Mouse (Mus musculus) thymus, adult 2 months (tissue): ENCODE results near the gene Ndufaf2. TPM values are rescaled to one million over a fixed set of nuclear protein-coding genes. Genes with fewer than 3 reads are reported as not detected.
A peak's percentile ranks its signal among the peaks of the same experiment; 100 is the strongest.

ENCODE experiments used
- DNase-seq: peaks from one replicate; pipeline ENCODE4 v3.0.0; 2021
- H3K27ac ChIP-seq: fragments of 200-500 bp; 2 replicates; pipeline ENCODE4 v1.5.1; 2012; ENCODE audit warnings: low read length, control low read depth; ENCODE audit not compliant: control insufficient read depth, insufficient read depth
- H3K27me3 ChIP-seq: fragments of 200-500 bp; 2 replicates; pipeline ENCODE4 v1.6.1; 2012; ENCODE audit warnings: mild to moderate bottlenecking, low read length, moderate library complexity, mixed read lengths; ENCODE audit not compliant: control insufficient read depth, insufficient read depth
- H3K36me3 ChIP-seq: fragments of 200-500 bp; 2 replicates; pipeline ENCODE4 v1.6.1; 2012; ENCODE audit warnings: mild to moderate bottlenecking, low read length, moderate library complexity; ENCODE audit not compliant: control insufficient read depth, insufficient read depth
- H3K4me1 ChIP-seq: fragments of 200-500 bp; replicated peaks from 2 replicates; pipeline ENCODE4 v1.6.1; 2012; ENCODE audit warnings: low read length; ENCODE audit not compliant: control insufficient read depth, insufficient read depth
- H3K4me3 ChIP-seq: fragments of 200-500 bp; 2 replicates; pipeline ENCODE4 v1.5.1; 2012; ENCODE audit warnings: mild to moderate bottlenecking, low read length, control low read depth, moderate library complexity; ENCODE audit not compliant: control insufficient read depth, insufficient read depth
- CTCF ChIP-seq: fragments of 200-500 bp; IDR thresholded peaks from 2 replicates; pipeline ENCODE4 v1.5.1; 2012; ENCODE audit warnings: mild to moderate bottlenecking, control low read depth, low read length, moderate library complexity, borderline replicate concordance; ENCODE audit not compliant: control insufficient read depth, poor library complexity, insufficient read depth; ENCODE audit errors: extremely low read depth
- POLR2A ChIP-seq: fragments of 200-500 bp; IDR thresholded peaks from 2 replicates; pipeline ENCODE4 v1.6.1; 2012; ENCODE audit warnings: mild to moderate bottlenecking, low read length, control low read depth, moderate library complexity; ENCODE audit not compliant: control insufficient read depth, poor library complexity, insufficient read depth; ENCODE audit errors: extremely low read depth
- WGBS: fragments of 180-500 bp; shearing (Covaris S2); methylation state at CpG from one replicate; pipeline ENCODE4 v1.1.7; 2018; 5-methylcytosine and 5-hydroxymethylcytosine counted together
- polyA plus RNA-seq: library from polyadenylated mRNA; depleted of rRNA; stranded (reverse); fragments of >200 nt; gene quantifications from 2 replicates; pipeline ENCODE4 v1.2.3, GENCODE M21; 2012

The Ndufaf2 gene
- polyA plus RNA-seq, 1 experiment: 5.0 TPM

GRCm38 (mm10) chr13:108129070-108129469 lies 29.4 kb downstream of the Ndufaf2 start:
- Histone ChIP-seq H3K27me3 (no peaks in the 10 kb centered on the region), H3K36me3 (no peaks in the 10 kb centered on the region), H3K27ac (no peak overlapping the region), H3K4me3 (no peak overlapping the region), H3K4me1 (0 out of 2 replicates have a peak, but pooled peaks cover 2% of the 10 kb centered on the region)
- 64% methylated on average over 7 of the region's 7 CpGs for WGBS
- DNase-seq: no peak
- no peak for TF ChIP-seq POLR2A

GRCm38 (mm10) chr13:108127883-108128282 lies 30.5 kb downstream of the Ndufaf2 start:
- TF ChIP-seq CTCF (no peak), POLR2A (no peak)
- Histone ChIP-seq H3K4me3 (no peak overlapping the region), H3K36me3 (no peaks in the 10 kb centered on the region), H3K27me3 (no peaks in the 10 kb centered on the region), H3K4me1 (0 out of 2 replicates have a peak, but pooled peaks cover 2% of the 10 kb centered on the region), H3K27ac (no peak overlapping the region)
- 69% methylated on average over 1 of the region's 1 CpGs for WGBS
- DNase-seq: no peak

GRCm38 (mm10) chr13:108127130-108127529 lies 31.3 kb downstream of the Ndufaf2 start:
- Histone ChIP-seq H3K4me1 (0 out of 2 replicates have a peak, but pooled peaks cover 2% of the 10 kb centered on the region), H3K27ac (no peak overlapping the region), H3K4me3 (no peak overlapping the region), H3K36me3 (no peaks in the 10 kb centered on the region), H3K27me3 (no peaks in the 10 kb centered on the region)
- peak; percentile 58 for DNase-seq
- 4% methylated on average over 1 of the region's 1 CpGs for WGBS
- no peak for TF ChIP-seq CTCF
- no peak for TF ChIP-seq POLR2A

GRCm38 (mm10) chr13:108126246-108126645 lies 32.2 kb downstream of the Ndufaf2 start:
- WGBS: 63% methylated on average over 2 of the region's 2 CpGs
- no peak for DNase-seq
- Histone ChIP-seq H3K36me3 (no peaks in the 10 kb centered on the region), H3K4me3 (no peak overlapping the region), H3K4me1 (0 out of 2 replicates have a peak, but pooled peaks cover 2% of the 10 kb centered on the region), H3K27me3 (no peaks in the 10 kb centered on the region), H3K27ac (no peak overlapping the region)
- TF ChIP-seq POLR2A (no peak), CTCF (no peak)

GRCm38 (mm10) chr13:108124096-108124495 lies 34.3 kb downstream of the Ndufaf2 start:
- H3K36me3 ChIP-seq: no peaks in the 10 kb centered on the region
- H3K4me1 ChIP-seq: 0 out of 2 replicates have a peak, but pooled peaks cover 2% of the 10 kb centered on the region
- H3K27ac ChIP-seq: no peak overlapping the region
- no peak overlapping the region for H3K4me3 ChIP-seq
- TF ChIP-seq CTCF (no peak), POLR2A (no peak)
- no peak for DNase-seq
- WGBS: 96% methylated on average over 11 of the region's 11 CpGs
- no peaks in the 10 kb centered on the region for H3K27me3 ChIP-seq

- 95% methylated on average over 15 of the region's 15 CpGs for WGBS
- no peak overlapping the region for H3K27ac ChIP-seq
- no peaks in the 10 kb centered on the region for H3K36me3 ChIP-seq
- 0 out of 2 replicates have a peak, but pooled peaks cover 2% of the 10 kb centered on the region for H3K4me1 ChIP-seq
- H3K27me3 ChIP-seq: no peaks in the 10 kb centered on the region
- TF ChIP-seq POLR2A (no peak), CTCF (no peak)
- H3K4me3 ChIP-seq: no peak overlapping the region
- DNase-seq: no peak
Observed at GRCm38 (mm10) chr13:108123109-108123723, 35.2 kb downstream of the Ndufaf2 start.
